Mouse (Mus musculus): ENCODE measurements around the gene AC124108.1. TPM values are rescaled to one million over a fixed set of nuclear protein-coding genes. Genes with fewer than 3 reads are reported as not detected.

The AC124108.1 gene
- polyA plus RNA-seq, 1 experiment, result not detected

DNA sequence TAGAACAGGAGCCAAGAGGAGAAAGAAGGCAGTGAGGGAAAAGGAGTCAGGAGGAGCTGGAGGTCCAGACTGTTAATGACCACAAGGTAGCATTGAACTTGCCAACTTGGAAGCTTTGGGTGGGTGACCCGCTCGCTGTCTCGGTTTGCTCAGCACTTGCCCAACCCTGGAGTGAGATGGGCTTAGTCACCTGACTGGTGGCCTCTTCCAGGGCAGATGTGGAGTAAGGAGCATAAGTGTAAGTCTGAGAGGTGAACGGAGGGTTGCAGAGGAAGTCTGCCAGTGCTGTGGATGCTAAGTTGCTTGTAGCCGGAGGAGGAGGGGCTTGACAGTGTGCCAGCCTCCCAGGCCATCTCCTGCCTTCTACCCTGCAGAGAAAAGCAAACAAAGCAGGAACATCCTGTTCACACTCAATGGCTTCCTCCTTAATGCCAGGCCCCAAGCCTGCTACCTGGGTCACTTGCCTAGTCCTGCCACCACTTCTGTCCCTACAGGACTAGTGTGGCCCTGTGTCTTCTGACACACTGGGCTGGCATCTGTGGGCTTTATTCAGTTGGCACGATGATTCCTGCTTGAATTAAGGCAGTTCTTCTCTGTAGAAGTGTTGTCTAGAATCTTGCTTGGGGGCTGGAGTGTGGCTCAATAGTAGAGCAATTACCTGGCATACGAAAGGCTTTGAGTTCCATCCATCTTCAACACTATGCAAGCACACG is 45.1 kb upstream of the AC124108.1 start:
- TF ChIP-seq CTCF (IDR thresholded peaks at IDR 0.05; ENCODE audit: borderline replicate concordance, control insufficient read depth, extremely low read depth, insufficient read depth, low read length, poor library complexity), result no peak
- no peak for TF ChIP-seq POLR2A (IDR thresholded peaks at IDR 0.05; ENCODE audit: control insufficient read depth, extremely low read depth, insufficient read depth, low read length, poor library complexity)
- 77% methylated on average over 8 of the region's 8 CpGs for WGBS
- no peaks in the 10 kb centered on the region for H3K27me3 ChIP-seq (ENCODE audit: control insufficient read depth, insufficient read depth, low read length)

DNA sequence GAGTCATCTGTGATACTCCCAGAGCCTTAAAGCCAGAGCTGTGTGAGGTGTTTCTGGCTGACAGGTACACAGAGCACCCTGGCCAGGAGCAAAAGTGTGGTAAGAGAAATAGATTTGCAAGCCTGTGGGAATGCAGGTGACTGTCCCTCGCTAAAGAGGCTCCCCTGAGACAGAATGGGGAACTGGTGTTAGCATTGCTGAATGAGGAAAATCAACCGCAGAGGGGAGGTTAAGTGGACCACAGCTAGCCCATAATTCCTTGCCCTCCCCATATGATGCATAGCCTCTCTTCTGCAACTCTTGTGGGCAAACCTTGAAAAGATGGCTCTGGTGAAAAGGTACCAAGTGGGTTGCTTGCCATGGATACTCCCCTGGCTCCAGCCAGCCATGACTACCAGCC is 41.8 kb upstream of the AC124108.1 start:
- no peak for TF ChIP-seq POLR2A (IDR thresholded peaks at IDR 0.05; ENCODE audit: control insufficient read depth, extremely low read depth, insufficient read depth, low read length, poor library complexity)
- TF ChIP-seq CTCF (IDR thresholded peaks at IDR 0.05; ENCODE audit: borderline replicate concordance, control insufficient read depth, extremely low read depth, insufficient read depth, low read length, poor library complexity), result no peak
- Histone ChIP-seq H3K27me3 (ENCODE audit: control insufficient read depth, insufficient read depth, low read length) (no peaks in the 10 kb centered on the region), H3K27ac (ENCODE audit: control insufficient read depth, insufficient read depth, low read length) (no peak overlapping the region), H3K4me1 (replicated peaks; ENCODE audit: control insufficient read depth, insufficient read depth, low read length) (no peaks in the 10 kb centered on the region), H3K4me3 (ENCODE audit: control insufficient read depth, insufficient read depth, low read length) (no peak overlapping the region), H3K36me3 (ENCODE audit: control insufficient read depth, insufficient read depth, low read length) (no peaks in the 10 kb centered on the region)
- WGBS, result 9% methylated on average over 2 of the region's 2 CpGs
- no peak for DNase-seq

More for the DNA sequence above, 45.1 kb upstream of the AC124108.1 start:
- no peak overlapping the region for H3K27ac ChIP-seq (ENCODE audit: control insufficient read depth, insufficient read depth, low read length)
- DNase-seq, result no peak
- no peaks in the 10 kb centered on the region for H3K36me3 ChIP-seq (ENCODE audit: control insufficient read depth, insufficient read depth, low read length)
- H3K4me1 ChIP-seq (replicated peaks; ENCODE audit: control insufficient read depth, insufficient read depth, low read length), result no peaks in the 10 kb centered on the region
- H3K4me3 ChIP-seq (ENCODE audit: control insufficient read depth, insufficient read depth, low read length), result no peak overlapping the region

DNA sequence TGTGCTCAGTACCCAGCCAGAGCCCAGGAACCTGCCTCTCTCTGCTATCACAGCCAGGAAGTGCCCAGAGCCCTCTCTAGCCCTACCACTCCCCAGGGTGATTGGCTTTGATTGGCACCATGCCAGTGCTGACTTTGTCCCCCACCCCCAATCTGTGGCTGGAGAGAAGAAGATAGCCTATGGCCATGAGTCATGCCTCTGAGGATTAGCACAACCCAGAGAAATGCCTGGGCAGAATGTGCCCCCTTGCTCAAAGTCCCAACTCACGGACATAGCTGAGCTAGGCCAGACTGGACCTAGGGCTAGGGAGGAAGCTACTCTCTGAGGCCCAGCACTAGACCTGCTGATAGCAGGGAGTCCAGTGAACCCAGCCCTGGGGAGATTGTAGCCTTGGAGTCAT is 41.1 kb upstream of the AC124108.1 start:
- H3K4me3 ChIP-seq (ENCODE audit: control insufficient read depth, insufficient read depth, low read length), result no peak overlapping the region
- H3K4me1 ChIP-seq (replicated peaks; ENCODE audit: control insufficient read depth, insufficient read depth, low read length), result no peaks in the 10 kb centered on the region
- H3K36me3 ChIP-seq (ENCODE audit: control insufficient read depth, insufficient read depth, low read length), result no peaks in the 10 kb centered on the region
- no peak for DNase-seq
- no peaks in the 10 kb centered on the region for H3K27me3 ChIP-seq (ENCODE audit: control insufficient read depth, insufficient read depth, low read length)
- TF ChIP-seq CTCF (IDR thresholded peaks at IDR 0.05; ENCODE audit: borderline replicate concordance, control insufficient read depth, extremely low read depth, insufficient read depth, low read length, poor library complexity) (no peak), POLR2A (IDR thresholded peaks at IDR 0.05; ENCODE audit: control insufficient read depth, extremely low read depth, insufficient read depth, low read length, poor library complexity) (no peak)
- no peak overlapping the region for H3K27ac ChIP-seq (ENCODE audit: control insufficient read depth, insufficient read depth, low read length)
- WGBS, result 84% methylated on average over 1 of the region's 1 CpGs

DNA sequence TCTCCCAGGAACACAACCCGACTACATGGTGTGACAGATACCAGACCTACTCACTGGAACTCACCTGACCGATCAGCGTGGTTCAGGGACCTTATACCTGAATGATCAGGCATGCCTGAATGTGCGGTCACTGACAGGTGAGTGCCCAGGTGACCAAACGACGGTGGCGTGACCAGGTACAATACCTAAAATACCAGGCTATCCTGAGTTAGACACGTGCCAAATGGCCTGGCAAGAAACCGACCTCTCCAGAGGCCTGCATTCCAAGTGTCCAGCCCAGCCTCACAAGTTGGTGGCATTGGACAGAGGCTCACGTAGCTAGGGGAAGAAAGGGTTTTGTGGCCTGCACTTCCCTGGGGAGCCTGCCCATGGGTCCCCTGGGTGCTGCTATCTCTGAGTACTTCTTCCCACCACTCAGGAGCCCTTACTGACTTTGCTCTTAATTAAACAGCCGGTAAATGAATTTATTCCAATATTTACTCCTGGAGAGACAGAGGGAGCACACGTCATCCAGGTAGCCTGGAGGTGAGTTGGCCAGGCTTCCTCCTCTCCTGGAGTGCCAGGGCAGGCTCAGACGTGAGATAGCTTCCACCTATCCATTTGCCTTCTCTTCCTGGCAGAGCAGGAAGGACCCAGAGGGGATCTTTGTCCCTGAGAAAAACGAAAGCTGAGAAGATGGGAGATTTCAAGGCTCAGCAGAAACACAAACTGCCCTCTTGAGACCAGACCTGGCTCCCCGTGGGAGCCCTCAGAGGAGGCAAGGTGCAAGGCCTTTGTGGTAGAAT is 40.2 kb upstream of the AC124108.1 start:
- TF ChIP-seq POLR2A (IDR thresholded peaks at IDR 0.05; ENCODE audit: control insufficient read depth, extremely low read depth, insufficient read depth, low read length, poor library complexity), result no peak
- no peak for TF ChIP-seq CTCF (IDR thresholded peaks at IDR 0.05; ENCODE audit: borderline replicate concordance, control insufficient read depth, extremely low read depth, insufficient read depth, low read length, poor library complexity)
- WGBS, result 86% methylated on average over 15 of the region's 15 CpGs
- H3K4me1 ChIP-seq (replicated peaks; ENCODE audit: control insufficient read depth, insufficient read depth, low read length), result no peaks in the 10 kb centered on the region
- no peaks in the 10 kb centered on the region for H3K27me3 ChIP-seq (ENCODE audit: control insufficient read depth, insufficient read depth, low read length)
- H3K36me3 ChIP-seq (ENCODE audit: control insufficient read depth, insufficient read depth, low read length), result no peaks in the 10 kb centered on the region
- H3K4me3 ChIP-seq (ENCODE audit: control insufficient read depth, insufficient read depth, low read length), result no peak overlapping the region
- no peak overlapping the region for H3K27ac ChIP-seq (ENCODE audit: control insufficient read depth, insufficient read depth, low read length)
- DNase-seq, result no peak

DNA sequence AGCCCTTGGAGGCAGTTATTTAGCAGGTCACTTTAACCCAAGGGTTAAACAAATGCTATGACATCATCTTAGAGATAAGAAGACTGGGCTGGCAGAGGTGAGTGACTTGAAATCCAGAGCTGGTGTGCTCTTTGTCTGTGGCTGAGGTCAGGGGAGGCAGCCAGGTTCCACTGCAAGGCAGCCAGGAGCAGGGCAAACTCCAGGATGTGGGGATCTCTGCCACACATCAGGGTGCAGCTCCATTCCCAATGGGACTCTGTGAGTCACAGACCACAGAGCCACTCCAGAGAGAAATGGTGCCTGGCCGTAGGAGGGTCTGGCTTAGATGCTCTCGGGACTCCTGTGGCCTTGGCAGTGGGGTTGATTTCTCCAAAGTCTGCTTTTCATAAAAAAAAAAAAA is 39.3 kb upstream of the AC124108.1 start:
- Histone ChIP-seq H3K27ac (ENCODE audit: control insufficient read depth, insufficient read depth, low read length) (no peak overlapping the region), H3K4me1 (replicated peaks; ENCODE audit: control insufficient read depth, insufficient read depth, low read length) (no peaks in the 10 kb centered on the region), H3K27me3 (ENCODE audit: control insufficient read depth, insufficient read depth, low read length) (no peaks in the 10 kb centered on the region), H3K4me3 (ENCODE audit: control insufficient read depth, insufficient read depth, low read length) (no peak overlapping the region), H3K36me3 (ENCODE audit: control insufficient read depth, insufficient read depth, low read length) (no peaks in the 10 kb centered on the region)
- WGBS, result 89% methylated on average over 2 of the region's 2 CpGs
- TF ChIP-seq POLR2A (IDR thresholded peaks at IDR 0.05; ENCODE audit: control insufficient read depth, extremely low read depth, insufficient read depth, low read length, poor library complexity) (no peak), CTCF (IDR thresholded peaks at IDR 0.05; ENCODE audit: borderline replicate concordance, control insufficient read depth, extremely low read depth, insufficient read depth, low read length, poor library complexity) (no peak)
- no peak for DNase-seq

DNA sequence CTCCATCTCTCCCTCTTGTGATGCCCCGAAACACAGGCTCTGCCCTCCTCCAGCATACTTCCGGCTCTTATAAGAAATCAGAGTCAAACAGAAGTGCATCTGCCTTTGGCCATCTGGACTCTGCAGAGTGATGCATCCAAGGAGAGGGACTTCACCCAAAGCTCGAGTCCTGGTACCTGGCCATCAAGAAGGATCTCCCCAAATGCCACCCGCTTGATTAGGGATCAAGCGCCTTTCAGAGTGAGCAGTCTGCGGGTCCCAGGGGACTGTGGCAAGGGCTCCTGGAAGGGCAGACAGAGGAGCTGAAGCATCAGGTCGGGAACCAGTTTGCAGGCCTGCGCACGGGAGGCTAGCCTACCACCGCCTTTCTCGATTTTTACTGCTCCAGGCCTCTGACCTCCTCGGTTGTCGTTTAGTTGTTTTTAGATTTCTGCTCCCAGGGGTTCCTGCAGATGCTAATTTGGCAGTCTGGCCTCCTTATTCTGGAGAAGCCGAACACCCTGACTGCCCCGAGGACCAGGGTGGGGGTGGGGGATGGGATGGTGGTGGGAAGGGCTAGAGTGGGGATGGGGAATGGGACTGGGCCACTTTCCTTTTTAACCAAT is 38.1 kb upstream of the AC124108.1 start:
- WGBS, result 96% methylated on average over 15 of the region's 15 CpGs
- TF ChIP-seq CTCF (IDR thresholded peaks at IDR 0.05; ENCODE audit: borderline replicate concordance, control insufficient read depth, extremely low read depth, insufficient read depth, low read length, poor library complexity) (no peak), POLR2A (IDR thresholded peaks at IDR 0.05; ENCODE audit: control insufficient read depth, extremely low read depth, insufficient read depth, low read length, poor library complexity) (no peak)

More for the DNA sequence above, 38.1 kb upstream of the AC124108.1 start:
- H3K27me3 ChIP-seq (ENCODE audit: control insufficient read depth, insufficient read depth, low read length), result no peaks in the 10 kb centered on the region
- no peak overlapping the region for H3K4me3 ChIP-seq (ENCODE audit: control insufficient read depth, insufficient read depth, low read length)
- no peak for DNase-seq
- no peaks in the 10 kb centered on the region for H3K4me1 ChIP-seq (replicated peaks; ENCODE audit: control insufficient read depth, insufficient read depth, low read length)
- no peaks in the 10 kb centered on the region for H3K36me3 ChIP-seq (ENCODE audit: control insufficient read depth, insufficient read depth, low read length)
- H3K27ac ChIP-seq (ENCODE audit: control insufficient read depth, insufficient read depth, low read length), result no peak overlapping the region

Measured in thymus, adult 2 months (tissue).